Mouse (Mus musculus): Measurements from ENCODE around the gene Habp4. TPM values are rescaled to one million over a fixed set of nuclear protein-coding genes. Genes with fewer than 3 reads are reported as not detected.
A peak's percentile ranks its signal among the peaks of the same experiment; 100 is the strongest.

Habp4 gene
- total and polyA plus RNA-seq, 2 experiments from 2014 or later: 55.6 to 60.3 TPM

GRCm38 (mm10) chr13:64186516-64186915 is 24.9 kb downstream of the Habp4 start:
- ATAC-seq (ENCODE audit: low FRiP score): no peak
- no peak overlapping the region for H3K4me3 ChIP-seq (ENCODE audit: low read depth, low read length)
- H3K9me3 ChIP-seq (ENCODE audit: low read length): no peaks in the 10 kb centered on the region
- DNase-seq (ENCODE audit: low spot score): no peak
- WGBS: 93% methylated on average over 4 of the region's 4 CpGs
- H3K4me2 ChIP-seq (ENCODE audit: low read depth, low read length, poor library complexity, severe bottlenecking): no peak overlapping the region
- peaks cover 4% of the 10 kb centered on the region for H3K36me3 ChIP-seq (ENCODE audit: insufficient read depth, low read length)
- no peak overlapping the region for H3K27ac ChIP-seq (ENCODE audit: low read depth, low read length)
- H3K4me1 ChIP-seq (ENCODE audit: insufficient read depth, low read length): no peaks in the 10 kb centered on the region
- H3K27me3 ChIP-seq (ENCODE audit: insufficient read depth, low read length): no peaks in the 10 kb centered on the region
- no peak for TF ChIP-seq CTCF (IDR thresholded peaks at IDR 0.05)
- no peak overlapping the region for H3K9ac ChIP-seq (replicated peaks; ENCODE audit: low read length, poor library complexity, severe bottlenecking)

- no peak overlapping the region for H3K4me3 ChIP-seq (ENCODE audit: low read depth, low read length)
- no peak overlapping the region for H3K9ac ChIP-seq (replicated peaks; ENCODE audit: low read length, poor library complexity, severe bottlenecking)
- DNase-seq (ENCODE audit: low spot score) (no peak), ATAC-seq (ENCODE audit: low FRiP score) (no peak)
- no peaks in the 10 kb centered on the region for H3K27me3 ChIP-seq (ENCODE audit: insufficient read depth, low read length)
- H3K9me3 ChIP-seq (ENCODE audit: low read length): no peaks in the 10 kb centered on the region
- no peaks in the 10 kb centered on the region for H3K4me1 ChIP-seq (ENCODE audit: insufficient read depth, low read length)
- TF ChIP-seq CTCF (IDR thresholded peaks at IDR 0.05): no peak
- H3K4me2 ChIP-seq (ENCODE audit: low read depth, low read length, poor library complexity, severe bottlenecking): no peak overlapping the region
- peaks cover 4% of the 10 kb centered on the region for H3K36me3 ChIP-seq (ENCODE audit: insufficient read depth, low read length)
- no peak overlapping the region for H3K27ac ChIP-seq (ENCODE audit: low read depth, low read length)
Measured at GRCm38 (mm10) chr13:64187065-64187464, 25.4 kb downstream of the Habp4 start.

- Histone ChIP-seq H3K9ac (replicated peaks; ENCODE audit: low read length, poor library complexity, severe bottlenecking) (no peak overlapping the region), H3K4me1 (ENCODE audit: insufficient read depth, low read length) (no peaks in the 10 kb centered on the region), H3K4me3 (ENCODE audit: low read depth, low read length) (no peak overlapping the region), H3K36me3 (ENCODE audit: insufficient read depth, low read length) (no peaks in the 10 kb centered on the region), H3K27me3 (ENCODE audit: insufficient read depth, low read length) (no peaks in the 10 kb centered on the region), H3K27ac (ENCODE audit: low read depth, low read length) (no peak overlapping the region), H3K9me3 (ENCODE audit: low read length) (no peaks in the 10 kb centered on the region), H3K4me2 (ENCODE audit: low read depth, low read length, poor library complexity, severe bottlenecking) (no peak overlapping the region)
- TF ChIP-seq CTCF (IDR thresholded peaks at IDR 0.05): no peak
- WGBS: 89% methylated on average over 6 of the region's 6 CpGs
- DNase-seq (ENCODE audit: low spot score) (no peak), ATAC-seq (ENCODE audit: low FRiP score) (no peak)
Measured at GRCm38 (mm10) chr13:64197899-64198298, 36.3 kb downstream of the Habp4 start.

- no peak for ATAC-seq (ENCODE audit: low FRiP score)
Measured at GRCm38 (mm10) chr13:64198310-64198709, 36.7 kb downstream of the Habp4 start.

GRCm38 (mm10) chr13:64200911-64201310 is 39.3 kb downstream of the Habp4 start:
- Histone ChIP-seq H3K27ac (ENCODE audit: low read depth, low read length) (no peak overlapping the region), H3K27me3 (ENCODE audit: insufficient read depth, low read length) (no peaks in the 10 kb centered on the region), H3K4me2 (ENCODE audit: low read depth, low read length, poor library complexity, severe bottlenecking) (no peak overlapping the region), H3K4me3 (ENCODE audit: low read depth, low read length) (no peak overlapping the region), H3K9me3 (ENCODE audit: low read length) (no peaks in the 10 kb centered on the region), H3K36me3 (ENCODE audit: insufficient read depth, low read length) (no peaks in the 10 kb centered on the region), H3K4me1 (ENCODE audit: insufficient read depth, low read length) (no peaks in the 10 kb centered on the region), H3K9ac (replicated peaks; ENCODE audit: low read length, poor library complexity, severe bottlenecking) (no peak overlapping the region)
- WGBS: 99% methylated on average over 4 of the region's 4 CpGs
- ATAC-seq (ENCODE audit: low FRiP score) (no peak), DNase-seq (ENCODE audit: low spot score) (no peak)
- TF ChIP-seq CTCF (IDR thresholded peaks at IDR 0.05): no peak

More at GRCm38 (mm10) chr13:64198310-64198709, 36.7 kb downstream of the Habp4 start:
- no peak for DNase-seq (ENCODE audit: low spot score)
- Histone ChIP-seq H3K4me2 (ENCODE audit: low read depth, low read length, poor library complexity, severe bottlenecking) (no peak overlapping the region), H3K4me1 (ENCODE audit: insufficient read depth, low read length) (no peaks in the 10 kb centered on the region), H3K9me3 (ENCODE audit: low read length) (no peaks in the 10 kb centered on the region), H3K4me3 (ENCODE audit: low read depth, low read length) (no peak overlapping the region), H3K36me3 (ENCODE audit: insufficient read depth, low read length) (no peaks in the 10 kb centered on the region), H3K9ac (replicated peaks; ENCODE audit: low read length, poor library complexity, severe bottlenecking) (no peak overlapping the region), H3K27ac (ENCODE audit: low read depth, low read length) (no peak overlapping the region), H3K27me3 (ENCODE audit: insufficient read depth, low read length) (no peaks in the 10 kb centered on the region)
- TF ChIP-seq CTCF (IDR thresholded peaks at IDR 0.05): no peak
- 94% methylated on average over 4 of the region's 4 CpGs for WGBS

GRCm38 (mm10) chr13:64204726-64205125 is 43.1 kb downstream of the Habp4 start:
- H3K4me2 ChIP-seq (ENCODE audit: low read depth, low read length, poor library complexity, severe bottlenecking): no peak overlapping the region

More at GRCm38 (mm10) chr13:64204726-64205125, 43.1 kb downstream of the Habp4 start:
- no peak for DNase-seq (ENCODE audit: low spot score)
- no peaks in the 10 kb centered on the region for H3K27me3 ChIP-seq (ENCODE audit: insufficient read depth, low read length)
- no peaks in the 10 kb centered on the region for H3K4me1 ChIP-seq (ENCODE audit: insufficient read depth, low read length)
- H3K4me3 ChIP-seq (ENCODE audit: low read depth, low read length): no peak overlapping the region
- TF ChIP-seq CTCF (IDR thresholded peaks at IDR 0.05): peak; percentile 41
- ATAC-seq (ENCODE audit: low FRiP score): no peak
- no peak overlapping the region for H3K27ac ChIP-seq (ENCODE audit: low read depth, low read length)
- H3K9ac ChIP-seq (replicated peaks; ENCODE audit: low read length, poor library complexity, severe bottlenecking): no peak overlapping the region
- no peaks in the 10 kb centered on the region for H3K9me3 ChIP-seq (ENCODE audit: low read length)
- WGBS: 72% methylated on average over 2 of the region's 2 CpGs
- H3K36me3 ChIP-seq (ENCODE audit: insufficient read depth, low read length): no peaks in the 10 kb centered on the region
